Mouse (Mus musculus): ENCODE measurements at regions not wholly inside any gene's neighbourhood (a gene's known extent, or its start where the extent isn't known, plus 50 kb on each side); places are given as distances from the start of the nearest gene placed in this dataset.

- DNase-seq = no peak
Measured at GRCm38 (mm10) chr9:68466671-68467070, 186.9 kb upstream of the Rora start.

- no peak for DNase-seq
Measured at GRCm38 (mm10) chr9:68476391-68476790, 177.2 kb upstream of the Rora start.

- no peak for DNase-seq
Measured at GRCm38 (mm10) chr9:68477466-68477865, 176.1 kb upstream of the Rora start.

- DNase-seq = no peak
Measured at GRCm38 (mm10) chr9:68486646-68487045, 166.9 kb upstream of the Rora start.

GRCm38 (mm10) chr9:68491151-68491550, 162.4 kb upstream of the Rora start:
- DNase-seq = no peak

GRCm38 (mm10) chr9:68521218-68521617, 132.4 kb upstream of the Rora start:
- no peak for DNase-seq

- no peak for DNase-seq
Measured at GRCm38 (mm10) chr9:68561767-68562552, 91.6 kb upstream of the Rora start.

GRCm38 (mm10) chr9:68563206-68563605, 90.4 kb upstream of the Rora start:
- DNase-seq = no peak

GRCm38 (mm10) chr9:68585751-68586150, 67.8 kb upstream of the Rora start:
- peak; percentile 20 for DNase-seq

- no peak for DNase-seq
Measured at GRCm38 (mm10) chr9:68591023-68591422, 62.6 kb upstream of the Rora start.

- DNase-seq = no peak
Measured at GRCm38 (mm10) chr9:68592976-68593375, 60.6 kb upstream of the Rora start.

- DNase-seq = no peak
Measured at GRCm38 (mm10) chr9:68594586-68594985, 59.0 kb upstream of the Rora start.
